Mouse (Mus musculus) neural tube, embryonic 14.5 days (tissue): ENCODE measurements around the gene Supt20. TPM values are rescaled to one million over a fixed set of nuclear protein-coding genes. Genes with fewer than 3 reads are reported as not detected.
A peak's percentile ranks its signal among the peaks of the same experiment; 100 is the strongest.

Experiments
- ATAC-seq: fragments of 200-750 bp; cut with Nextera tagmentation; 2 replicates; pipeline ENCODE4 v1.8.0; 2017; ENCODE audit warnings: low read depth, mild to moderate bottlenecking, moderate TSS enrichment, moderate library complexity
- H3K27ac ChIP-seq: fragments of 300-500 bp; sonication (generic); 2 replicates; pipeline ENCODE4 v1.5.1; 2014; ENCODE audit warnings: low read depth, mild to moderate bottlenecking, control low read depth, low read length, moderate library complexity, mixed read lengths
- H3K27me3 ChIP-seq: fragments of 300-500 bp; sonication (generic); 2 replicates; pipeline ENCODE4 v1.6.1; 2014; ENCODE audit warnings: low read length; ENCODE audit not compliant: control insufficient read depth, insufficient read depth
- H3K36me3 ChIP-seq: fragments of 300-500 bp; sonication (generic); 2 replicates; pipeline ENCODE4 v1.6.1; 2014; ENCODE audit warnings: low read length, mixed read lengths; ENCODE audit not compliant: control insufficient read depth, insufficient read depth
- H3K4me1 ChIP-seq: fragments of 300-500 bp; sonication (generic); 2 replicates; pipeline ENCODE4 v1.6.1; 2014; ENCODE audit warnings: low read length; ENCODE audit not compliant: control insufficient read depth, insufficient read depth
- H3K4me2 ChIP-seq: fragments of 300-500 bp; sonication (generic); 2 replicates; pipeline ENCODE4 v1.6.1; 2014; ENCODE audit warnings: mild to moderate bottlenecking, low read depth, low read length, control low read depth
- H3K4me3 ChIP-seq: fragments of 300-500 bp; sonication (generic); 2 replicates; pipeline ENCODE4 v1.5.1; 2014; ENCODE audit warnings: low read depth, low read length, control low read depth, mixed read lengths
- H3K9ac ChIP-seq: fragments of 300-500 bp; sonication (generic); replicated peaks from 2 replicates; pipeline ENCODE4 v1.6.1; 2014; ENCODE audit warnings: low read depth, mild to moderate bottlenecking, control low read depth, low read length, mixed read lengths
- H3K9me3 ChIP-seq: fragments of 300-500 bp; sonication (generic); 2 replicates; pipeline ENCODE4 v1.6.1; 2016; ENCODE audit warnings: low read length; ENCODE audit not compliant: control insufficient read depth
- WGBS: fragments of 180-500 bp; shearing (Covaris S2); extraction: QIAGEN DNeasy Blood & Tissue Kit; methylation state at CpG from one replicate; pipeline ENCODE4 v1.1.7; 2014; 5-methylcytosine and 5-hydroxymethylcytosine counted together
- polyA plus RNA-seq: library from polyadenylated mRNA; unstranded; fragments of >200 nt; fragmentation: Nextera tagmentation; extraction: Ambion mirVana; gene quantifications from 2 replicates; pipeline ENCODE4 v1.2.1, GENCODE M21; 2014

Gene Supt20
- polyA plus RNA-seq, 1 experiment from 2014 or later = 92.3 TPM

GRCm38 (mm10) chr3:54736101-54736927, 43.7 kb downstream of the Supt20 start:
- Histone ChIP-seq H3K4me3 (peak overlapping the region; percentile 76), H3K9me3 (no peaks in the 10 kb centered on the region), H3K4me2 (peak overlapping the region; percentile 75), H3K4me1 (peaks cover 8% of the 10 kb centered on the region; the same call in 1 of the 2 replicates), H3K36me3 (peaks cover 2% of the 10 kb centered on the region), H3K27me3 (no peaks in the 10 kb centered on the region), H3K9ac (peak overlapping the region; percentile 72), H3K27ac (peak overlapping the region; percentile 94)
- no peak for ATAC-seq
- WGBS = 60% methylated on average over 18 of the region's 18 CpGs

GRCm38 (mm10) chr3:54737317-54737716, 44.7 kb downstream of the Supt20 start:
- 96% methylated on average over 8 of the region's 8 CpGs for WGBS
- H3K27ac ChIP-seq = no peak overlapping the region
- no peaks in the 10 kb centered on the region for H3K27me3 ChIP-seq
- H3K36me3 ChIP-seq = peaks cover 11% of the 10 kb centered on the region
- peaks cover 8% of the 10 kb centered on the region; the same call in 1 of the 2 replicates for H3K4me1 ChIP-seq
- ATAC-seq = no peak
- no peak overlapping the region for H3K4me3 ChIP-seq
- no peaks in the 10 kb centered on the region for H3K9me3 ChIP-seq
- no peak overlapping the region for H3K9ac ChIP-seq
- no peak overlapping the region for H3K4me2 ChIP-seq

- H3K9ac ChIP-seq = no peak overlapping the region
- 98% methylated on average over 11 of the region's 11 CpGs for WGBS
- ATAC-seq = no peak
- H3K27ac ChIP-seq = no peak overlapping the region
- H3K4me3 ChIP-seq = no peak overlapping the region
- no peaks in the 10 kb centered on the region for H3K9me3 ChIP-seq
- no peak overlapping the region for H3K4me2 ChIP-seq
- no peaks in the 10 kb centered on the region for H3K4me1 ChIP-seq
- H3K36me3 ChIP-seq = peaks cover 52% of the 10 kb centered on the region
- H3K27me3 ChIP-seq = no peaks in the 10 kb centered on the region
These were observed 49.4 kb downstream of the Supt20 start for GRCm38 (mm10) chr3:54741965-54742364.

GRCm38 (mm10) chr3:54745799-54746198, 53.2 kb downstream of the Supt20 start:
- 56% methylated on average over 5 of the region's 5 CpGs for WGBS
- H3K9ac ChIP-seq = no peak overlapping the region
- H3K4me1 ChIP-seq = no peaks in the 10 kb centered on the region
- no peak overlapping the region for H3K27ac ChIP-seq
- no peaks in the 10 kb centered on the region for H3K9me3 ChIP-seq
- peaks cover 76% of the 10 kb centered on the region for H3K36me3 ChIP-seq
- no peak overlapping the region for H3K4me3 ChIP-seq
- no peak overlapping the region for H3K4me2 ChIP-seq
- no peaks in the 10 kb centered on the region for H3K27me3 ChIP-seq
- ATAC-seq = no peak

GRCm38 (mm10) chr3:54753411-54753810, 60.8 kb downstream of the Supt20 start:
- Histone ChIP-seq H3K36me3 (peaks cover 12% of the 10 kb centered on the region), H3K4me1 (peaks cover 12% of the 10 kb centered on the region), H3K27me3 (no peaks in the 10 kb centered on the region), H3K9me3 (no peaks in the 10 kb centered on the region), H3K4me3 (no peak overlapping the region), H3K9ac (no peak overlapping the region), H3K4me2 (no peak overlapping the region), H3K27ac (no peak overlapping the region)
- ATAC-seq = no peak
- WGBS = 86% methylated on average over 4 of the region's 4 CpGs

- Histone ChIP-seq H3K4me1 (peaks cover 12% of the 10 kb centered on the region), H3K9me3 (no peaks in the 10 kb centered on the region), H3K36me3 (no peaks in the 10 kb centered on the region), H3K9ac (peak within 1 kb of the TSS; percentile 70), H3K4me3 (peak within 1 kb of the TSS; percentile 64), H3K27ac (0 out of 2 replicates have a peak within 1 kb of the TSS, but pooled peaks have one; percentile 28), H3K27me3 (no peaks in the 10 kb centered on the region), H3K4me2 (peak within 1 kb of the TSS; percentile 100)
- ATAC-seq = peak; percentile 91
- 2% methylated on average over 51 of the region's 66 CpGs for WGBS
These were observed 62.8 kb downstream of the Supt20 start, which contains the start of gene Smad9 for GRCm38 (mm10) chr3:54755145-54756041. Smad9 (plus strand) TSS chr3:54755582.

- no peaks in the 10 kb centered on the region for H3K36me3 ChIP-seq
- peak; percentile 28; the same call in 1 of the 2 replicates for ATAC-seq
- peak overlapping the region; percentile 70 for H3K9ac ChIP-seq
- WGBS = 2% methylated on average over 11 of the region's 11 CpGs
- peaks cover 12% of the 10 kb centered on the region for H3K4me1 ChIP-seq
- H3K27ac ChIP-seq = no peak overlapping the region
- H3K9me3 ChIP-seq = no peaks in the 10 kb centered on the region
- peak overlapping the region; percentile 64 for H3K4me3 ChIP-seq
- H3K27me3 ChIP-seq = no peaks in the 10 kb centered on the region
- peak overlapping the region; percentile 100 for H3K4me2 ChIP-seq
These were observed 63.5 kb downstream of the Supt20 start for GRCm38 (mm10) chr3:54756058-54756457.

GRCm38 (mm10) chr3:54757446-54757845, 64.8 kb downstream of the Supt20 start:
- WGBS = 91% methylated on average over 8 of the region's 8 CpGs
- Histone ChIP-seq H3K27ac (no peak overlapping the region), H3K36me3 (no peaks in the 10 kb centered on the region), H3K27me3 (no peaks in the 10 kb centered on the region), H3K9me3 (no peaks in the 10 kb centered on the region), H3K4me3 (no peak overlapping the region), H3K4me1 (peaks cover 12% of the 10 kb centered on the region), H3K9ac (no peak overlapping the region), H3K4me2 (no peak overlapping the region)
- no peak for ATAC-seq
